Mouse (Mus musculus) embryonic facial prominence, embryonic 14.5 days (tissue): Measurements from ENCODE around the gene Gm28434. TPM values are rescaled to one million over a fixed set of nuclear protein-coding genes. Genes with fewer than 3 reads are reported as not detected.
A peak's percentile ranks its signal among the peaks of the same experiment; 100 is the strongest.

Experiments
- ATAC-seq: fragments of 200-750 bp; cut with Nextera tagmentation; 2 replicates; pipeline ENCODE4 v1.8.0; 2017; ENCODE audit warnings: low read depth, moderate number of reproducible peaks, moderate TSS enrichment
- DNase-seq: peaks from one replicate; pipeline ENCODE4 v3.0.0-alpha.2; 2015; ENCODE audit warnings: low spot score
- H3K27ac ChIP-seq: fragments of 300-500 bp; sonication (generic); replicated peaks from 2 replicates; pipeline ENCODE4 v1.5.1; 2014; ENCODE audit warnings: low read depth, mild to moderate bottlenecking, low read length, moderate library complexity
- H3K27me3 ChIP-seq: fragments of 300-500 bp; sonication (generic); replicated peaks from 2 replicates; pipeline ENCODE4 v1.6.1; 2014; ENCODE audit warnings: low read length; ENCODE audit not compliant: control insufficient read depth, insufficient read depth
- H3K36me3 ChIP-seq: fragments of 300-500 bp; sonication (generic); 2 replicates; pipeline ENCODE4 v1.6.1; 2014; ENCODE audit warnings: low read length, mixed read lengths; ENCODE audit not compliant: control insufficient read depth, insufficient read depth
- H3K4me1 ChIP-seq: fragments of 300-500 bp; sonication (generic); 2 replicates; pipeline ENCODE4 v1.6.1; 2014; ENCODE audit warnings: antibody characterized with exemption, low read length; ENCODE audit not compliant: control insufficient read depth, insufficient read depth
- H3K4me2 ChIP-seq: fragments of 300-500 bp; sonication (generic); 2 replicates; pipeline ENCODE4 v1.6.1; 2014; ENCODE audit warnings: low read depth, mild to moderate bottlenecking, low read length, moderate library complexity, mixed read lengths
- H3K4me3 ChIP-seq: fragments of 300-500 bp; sonication (generic); 2 replicates; pipeline ENCODE4 v1.5.1; 2014; ENCODE audit warnings: low read depth, mild to moderate bottlenecking, low read length
- H3K9ac ChIP-seq: fragments of 300-500 bp; sonication (generic); 2 replicates; pipeline ENCODE4 v1.6.1; 2014; ENCODE audit warnings: low read depth, mild to moderate bottlenecking, low read length, moderate library complexity, mixed read lengths
- H3K9me3 ChIP-seq: fragments of 300-500 bp; sonication (generic); 2 replicates; pipeline ENCODE4 v1.6.1; 2016; ENCODE audit warnings: low read length; ENCODE audit not compliant: control insufficient read depth
- WGBS: fragments of 180-500 bp; shearing (Covaris S2); extraction: QIAGEN DNeasy Blood & Tissue Kit; methylation state at CpG from one replicate; pipeline ENCODE4 v1.1.7; 2014; 5-methylcytosine and 5-hydroxymethylcytosine counted together
- polyA plus RNA-seq: library from polyadenylated mRNA; unstranded; fragments of >200 nt; fragmentation: Nextera tagmentation; extraction: Ambion mirVana; gene quantifications from 2 replicates; pipeline ENCODE4 v1.2.1, GENCODE M21; 2014

Gene Gm28434
- polyA plus RNA-seq = 0.51 TPM in 1 of 2 replicates, not detected in the other

DNA sequence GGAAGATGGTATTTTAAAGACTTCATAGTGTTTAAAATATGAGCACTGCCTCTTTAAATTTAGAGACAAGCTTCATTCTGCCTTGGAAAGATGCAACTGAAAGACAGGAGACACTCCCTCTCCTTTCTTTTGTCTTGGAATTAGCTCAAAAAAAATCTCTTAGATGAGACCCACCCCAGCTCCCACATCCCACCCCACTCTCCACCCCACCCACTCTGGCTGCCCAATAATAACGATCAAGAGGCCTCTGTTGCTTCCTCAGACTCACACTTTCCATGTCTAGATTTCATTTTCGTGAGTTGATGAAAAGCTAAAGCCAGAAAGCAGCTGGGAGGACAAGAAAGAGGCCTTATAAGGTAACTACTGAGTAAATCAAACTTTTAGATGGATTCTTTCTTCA, at the start of gene Gm28434, which contains the start of gene 2310003L06Rik:
Gene Gm28434, plus strand, starts transcription at position 317 of the 400 bp plus-strand sequence.
Gene 2310003L06Rik, plus strand, starts transcription at position 259 of the 400 bp plus-strand sequence.
- H3K36me3 ChIP-seq = no peaks in the 10 kb centered on the region
- H3K27ac ChIP-seq = no peak within 1 kb of the TSS
- no peak within 1 kb of the TSS for H3K4me3 ChIP-seq
- DNase-seq (no peak), ATAC-seq (no peak)
- H3K4me1 ChIP-seq = no peaks in the 10 kb centered on the region
- H3K9me3 ChIP-seq = no peaks in the 10 kb centered on the region
- WGBS = 54% methylated on average over 2 of the region's 2 CpGs
- no peaks in the 10 kb centered on the region for H3K27me3 ChIP-seq
- no peak within 1 kb of the TSS for H3K4me2 ChIP-seq
- no peak within 1 kb of the TSS for H3K9ac ChIP-seq

DNA sequence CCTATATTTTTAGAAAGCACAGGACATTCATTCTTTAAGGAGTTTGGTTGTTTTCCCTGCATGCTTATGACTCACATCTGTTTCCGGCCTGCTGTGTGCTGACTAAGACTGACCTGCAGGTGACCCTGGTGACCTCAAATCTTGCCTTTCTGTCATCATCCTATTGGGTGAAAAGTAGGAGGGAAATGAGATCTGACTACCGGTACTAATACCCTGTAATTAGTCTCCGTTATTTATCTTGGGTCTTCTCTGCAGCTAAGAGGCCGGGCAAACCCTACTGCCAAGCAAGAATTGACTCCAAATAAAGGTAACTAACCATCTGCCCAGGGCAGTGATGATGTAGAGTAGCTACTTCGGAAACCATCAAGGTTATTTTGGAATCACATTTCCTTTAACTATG, 43.9 kb upstream of the Gm28434 start, which contains the start of gene Csn3:
Gene Csn3, plus strand, starts transcription at position 208 of the 400 bp plus-strand sequence.
- no peaks in the 10 kb centered on the region for H3K27me3 ChIP-seq
- 0 out of 2 replicates have a peak, but pooled peaks cover 3% of the 10 kb centered on the region for H3K4me1 ChIP-seq
- H3K9ac ChIP-seq = no peak within 1 kb of the TSS
- no peak within 1 kb of the TSS for H3K4me3 ChIP-seq
- ATAC-seq (no peak), DNase-seq (no peak)
- no peaks in the 10 kb centered on the region for H3K9me3 ChIP-seq
- no peak within 1 kb of the TSS for H3K4me2 ChIP-seq
- WGBS = 19% methylated on average over 5 of the region's 5 CpGs
- no peak within 1 kb of the TSS for H3K27ac ChIP-seq
- H3K36me3 ChIP-seq = no peaks in the 10 kb centered on the region

DNA sequence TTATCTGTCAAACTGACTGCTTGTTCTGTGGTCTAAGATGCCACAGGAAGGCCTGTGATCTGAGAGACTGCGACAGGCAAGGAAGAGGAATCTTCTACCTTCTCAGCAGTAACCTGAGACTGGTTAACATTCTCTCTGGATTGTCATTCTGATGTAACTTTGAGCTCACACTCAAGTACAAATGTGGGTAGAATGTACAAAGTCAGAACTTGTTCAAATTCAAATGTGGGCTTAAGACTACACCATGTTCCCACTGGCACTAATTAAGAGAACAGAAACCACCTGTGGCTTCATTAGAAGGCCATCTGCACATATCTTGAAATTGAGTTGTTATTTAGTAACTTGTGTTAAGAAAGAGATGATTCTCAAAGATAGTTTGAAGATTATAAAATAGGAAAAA, 37.7 kb upstream of the Gm28434 start:
- no peaks in the 10 kb centered on the region for H3K36me3 ChIP-seq
- 45% methylated on average over 1 of the region's 1 CpGs for WGBS
- no peaks in the 10 kb centered on the region for H3K4me1 ChIP-seq

DNA sequence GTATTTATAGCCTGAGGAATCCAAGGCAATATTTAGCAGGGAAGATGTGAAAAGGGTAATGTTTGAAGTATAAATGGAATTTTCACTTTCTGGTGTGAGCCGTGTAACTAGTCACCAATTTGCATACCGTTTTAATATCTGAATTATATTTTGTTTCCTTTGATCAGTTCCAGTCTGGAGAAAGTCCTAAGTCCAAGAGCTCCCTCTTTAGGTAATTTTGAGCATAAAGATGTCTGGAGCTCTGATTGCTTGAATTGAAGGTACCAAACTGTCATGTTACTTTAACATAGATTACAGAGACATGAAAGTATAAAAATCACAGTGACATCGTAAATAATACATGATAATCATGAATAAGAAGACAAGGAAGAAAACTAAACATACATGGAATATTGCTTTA, 28.6 kb upstream of the Gm28434 start:
- Histone ChIP-seq H3K4me3 (no peak overlapping the region), H3K4me1 (no peaks in the 10 kb centered on the region), H3K27me3 (no peaks in the 10 kb centered on the region), H3K27ac (no peak overlapping the region), H3K9ac (no peak overlapping the region), H3K9me3 (no peaks in the 10 kb centered on the region), H3K36me3 (no peaks in the 10 kb centered on the region), H3K4me2 (no peak overlapping the region)
- whole genome bisulfite sequencing = 41% methylated on average over 3 of the region's 3 CpGs
- DNase-seq (peak; percentile 20), ATAC-seq (no peak)

More for the DNA sequence above, 37.7 kb upstream of the Gm28434 start:
- no peak overlapping the region for H3K4me3 ChIP-seq
- H3K27me3 ChIP-seq = no peaks in the 10 kb centered on the region
- H3K4me2 ChIP-seq = no peak overlapping the region
- no peak overlapping the region for H3K27ac ChIP-seq
- ATAC-seq = peak; percentile 65; the same call in 1 of the 2 replicates
- H3K9ac ChIP-seq = no peak overlapping the region
- H3K9me3 ChIP-seq = no peaks in the 10 kb centered on the region
- DNase-seq = no peak

DNA sequence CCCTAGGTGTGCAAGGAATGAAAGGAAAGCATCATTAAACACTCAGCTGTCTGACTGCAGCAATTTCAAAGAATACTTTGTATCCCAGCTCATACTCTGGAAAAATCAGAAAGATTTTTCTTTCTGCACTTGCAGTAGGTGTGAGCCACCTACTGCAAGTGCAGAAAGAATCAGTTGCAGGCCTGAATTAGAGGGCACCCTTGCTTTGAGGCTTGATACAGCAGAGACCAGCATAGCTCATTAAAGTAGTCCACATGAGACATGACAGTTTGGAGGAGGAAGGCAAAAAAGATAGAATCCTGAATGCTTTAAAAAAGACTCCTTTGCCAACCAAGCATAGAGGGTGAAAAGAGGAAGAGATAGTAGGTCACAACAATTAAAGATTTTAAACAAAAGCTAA, 26.8 kb upstream of the Gm28434 start:
- no peaks in the 10 kb centered on the region for H3K36me3 ChIP-seq
- H3K9ac ChIP-seq = no peak overlapping the region
- H3K9me3 ChIP-seq = no peaks in the 10 kb centered on the region
- no peaks in the 10 kb centered on the region for H3K27me3 ChIP-seq
- no peak overlapping the region for H3K4me2 ChIP-seq
- no peak for ATAC-seq
- no peak for DNase-seq
- no peak overlapping the region for H3K4me3 ChIP-seq
- H3K4me1 ChIP-seq = no peaks in the 10 kb centered on the region
- H3K27ac ChIP-seq = no peak overlapping the region

DNA sequence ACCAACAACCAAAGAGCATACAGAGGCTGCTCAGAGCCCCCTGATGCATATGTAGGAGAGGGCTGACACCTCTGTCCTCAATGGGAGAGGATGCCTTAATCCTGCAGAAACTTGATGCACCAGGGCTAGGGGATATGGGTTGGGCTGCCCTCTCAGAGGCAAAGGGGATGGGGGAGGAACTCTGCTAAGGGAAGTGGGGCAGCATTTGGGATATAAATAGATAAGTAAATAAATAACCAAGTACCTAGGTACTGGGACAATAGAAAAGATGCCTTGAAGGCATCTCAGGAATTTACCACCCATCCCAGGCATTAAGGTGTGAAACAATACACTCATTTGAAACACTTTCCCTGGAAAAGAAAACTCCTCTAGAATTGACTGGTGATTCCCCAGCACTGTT, 17.5 kb upstream of the Gm28434 start:
- H3K4me3 ChIP-seq = no peak overlapping the region
- H3K9ac ChIP-seq = no peak overlapping the region

DNA sequence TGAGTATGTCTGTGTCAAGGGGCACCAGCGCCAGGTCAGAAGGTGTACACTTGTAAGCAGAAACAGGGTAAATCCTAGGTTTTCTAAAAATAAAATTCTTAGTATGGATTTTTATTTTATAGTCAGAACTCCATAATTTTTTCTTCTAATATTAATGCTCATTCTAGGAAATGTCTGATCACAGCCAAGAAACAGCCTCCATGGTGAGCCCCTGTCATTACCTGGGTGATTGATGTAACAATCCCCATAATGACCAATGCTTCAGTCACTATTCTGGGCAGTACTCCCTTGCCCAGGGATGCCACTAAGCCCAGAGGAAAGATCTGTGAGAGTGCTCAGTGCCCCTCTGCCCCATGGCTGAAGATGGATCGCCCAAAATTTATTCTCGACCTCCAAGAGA, 9.8 kb downstream of the Gm28434 start, which contains the start of gene Cabs1:
Gene Cabs1, plus strand, starts transcription at position 301 of the 400 bp plus-strand sequence.
- H3K4me3 ChIP-seq = no peak within 1 kb of the TSS
- no peaks in the 10 kb centered on the region for H3K36me3 ChIP-seq
- ATAC-seq = no peak
- DNase-seq = no peak
- H3K27ac ChIP-seq = no peak within 1 kb of the TSS
- no peaks in the 10 kb centered on the region for H3K9me3 ChIP-seq
- no peaks in the 10 kb centered on the region for H3K4me1 ChIP-seq
- H3K9ac ChIP-seq = no peak within 1 kb of the TSS
- H3K27me3 ChIP-seq = no peaks in the 10 kb centered on the region
- H3K4me2 ChIP-seq = no peak within 1 kb of the TSS
- 85% methylated on average over 3 of the region's 3 CpGs for WGBS

More for the DNA sequence above, 17.5 kb upstream of the Gm28434 start:
- no peaks in the 10 kb centered on the region for H3K4me1 ChIP-seq
- H3K36me3 ChIP-seq = no peaks in the 10 kb centered on the region
- no peak for DNase-seq
- H3K27ac ChIP-seq = no peak overlapping the region
- no peak overlapping the region for H3K4me2 ChIP-seq
- H3K27me3 ChIP-seq = no peaks in the 10 kb centered on the region
- ATAC-seq = no peak
- H3K9me3 ChIP-seq = no peaks in the 10 kb centered on the region

DNA sequence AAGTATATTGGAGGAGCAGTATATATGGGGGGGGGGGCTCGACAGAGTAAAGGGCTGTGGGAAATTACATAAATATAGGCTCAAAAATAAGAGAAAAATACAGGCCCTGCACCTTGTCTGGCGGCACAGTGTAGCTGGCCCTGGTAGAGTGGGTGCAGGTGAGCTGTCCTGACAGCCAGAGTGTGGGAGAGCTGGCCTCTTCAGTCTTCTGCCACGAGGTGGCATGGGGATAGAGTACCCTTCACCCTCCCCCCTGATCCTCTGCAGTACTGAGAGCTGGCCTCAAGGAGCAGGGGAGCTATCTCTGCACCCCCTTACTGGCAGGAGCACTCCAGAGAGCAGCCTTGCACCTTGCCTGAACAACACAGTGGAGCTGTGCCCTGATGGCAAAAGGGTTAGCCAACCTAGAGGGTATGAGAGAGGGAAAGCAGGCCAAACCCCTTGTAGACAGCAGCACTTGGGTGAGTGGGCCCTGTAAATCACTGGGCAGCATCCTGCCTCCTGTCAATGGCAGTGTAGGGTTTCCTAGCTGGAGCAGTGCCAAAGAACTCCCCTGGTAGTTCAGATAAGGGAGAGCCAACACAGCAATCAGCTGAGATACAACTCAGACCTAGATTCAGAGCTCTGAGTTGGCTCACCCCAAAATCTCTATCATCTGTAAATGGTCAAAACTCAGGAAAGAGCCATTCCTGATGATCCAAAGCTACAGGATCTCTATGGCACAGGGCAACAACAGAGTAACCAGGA, 13.3 kb downstream of the Gm28434 start:
- Histone ChIP-seq H3K27ac (no peak overlapping the region), H3K36me3 (no peaks in the 10 kb centered on the region), H3K4me3 (no peak overlapping the region), H3K4me1 (no peaks in the 10 kb centered on the region), H3K27me3 (no peaks in the 10 kb centered on the region), H3K9me3 (no peaks in the 10 kb centered on the region), H3K9ac (no peak overlapping the region), H3K4me2 (no peak overlapping the region)
- WGBS = 66% methylated on average over 3 of the region's 3 CpGs
- ATAC-seq = peak; percentile 53
- DNase-seq = peak; percentile 3

DNA sequence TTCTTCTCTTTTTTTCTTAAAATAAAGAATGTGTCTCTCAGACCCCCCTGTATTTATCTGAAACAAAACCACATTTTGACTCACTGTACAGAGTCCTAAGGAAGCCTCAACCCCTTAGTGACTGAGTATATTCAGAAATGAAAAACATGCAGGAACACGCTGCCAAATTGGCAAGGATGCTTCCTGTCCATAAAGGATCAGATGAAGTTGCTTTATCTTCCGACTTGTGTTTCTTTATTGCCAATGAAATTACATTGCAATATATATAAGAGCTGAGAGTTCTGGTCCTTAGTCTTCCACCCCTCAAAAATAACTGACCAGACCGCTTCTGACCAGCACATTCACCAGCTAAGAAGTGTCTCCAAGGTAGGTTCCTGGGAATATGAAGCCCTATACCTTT, 32.9 kb downstream of the Gm28434 start, which contains the start of gene Smr3a:
Gene Smr3a, plus strand, starts transcription at position 301 of the 400 bp plus-strand sequence.
- 84% methylated on average over 3 of the region's 3 CpGs for WGBS

More for the DNA sequence above, 32.9 kb downstream of the Gm28434 start, which contains the start of gene Smr3a:
- Histone ChIP-seq H3K27ac (no peak within 1 kb of the TSS), H3K9me3 (no peaks in the 10 kb centered on the region), H3K9ac (no peak within 1 kb of the TSS), H3K4me1 (no peaks in the 10 kb centered on the region), H3K4me3 (no peak within 1 kb of the TSS), H3K36me3 (no peaks in the 10 kb centered on the region), H3K27me3 (no peaks in the 10 kb centered on the region), H3K4me2 (no peak within 1 kb of the TSS)
- no peak for ATAC-seq
- DNase-seq = no peak
